29 mouse cellular contexts compared by ENCODE assay signal in genomic region chr10:71384159-71385044, GRCm38 (mm10). TPM values are rescaled to one million over a fixed set of nuclear protein-coding genes. Genes with fewer than 3 reads are reported as not detected.
DNase-seq lines count a peak whose midpoint lies in the region; ATAC-seq lines count a peak whose summit lies in the region.
"Had no signal": no experiment of that assay in that cellular context is flagged by ENCODE, and none has a peak within 500 bp of the region (broad histone marks: within the 10 kb centered on the region; RNA-seq: fewer than 3 reads in every experiment).

No protein-coding gene starts in this region.

- no peak for DNase-seq in kidney, postnatal 36 days
- peak; percentile 15 for DNase-seq in midbrain, embryonic 10.5 days (ENCODE audit: low spot score)
- DNase-seq in embryo, embryonic 11 days, result peak; percentile 34
- DNase-seq in spleen, adult 12 weeks (ENCODE audit: low spot score), result no peak
- no peak for DNase-seq in gastrocnemius, postnatal 10 days
- DNase-seq: adrenal gland, postnatal 25 days; cerebellum, adult 18-20 months; cerebellum, postnatal 10 days; gastrocnemius, postnatal 25 days; heart, adult 11 months; heart, postnatal 4 days; kidney, adult 18-20 months; layer of hippocampus, postnatal 36 days; lung, embryonic 14.5 days; retina, postnatal 1 day; right cerebral cortex, postnatal 14 days; thymus, postnatal 14 days had no signal

- peaks cover 29% of the 10 kb centered on the region for H3K4me1 ChIP-seq in kidney, embryonic 14.5 days (ENCODE audit: control insufficient read depth, insufficient read depth, low read length)
- H3K4me1 ChIP-seq in midbrain, embryonic 10.5 days, result peaks cover 8% of the 10 kb centered on the region
- no peaks in the 10 kb centered on the region for H3K4me1 ChIP-seq in midbrain, embryonic 16.5 days (ENCODE audit: control insufficient read depth, insufficient read depth, low read length)
- H3K4me1 ChIP-seq: embryonic facial prominence, embryonic 12.5 days; limb, embryonic 10.5 days; limb, embryonic 15.5 days; midbrain, embryonic 13.5 days; neural tube, embryonic 15.5 days; stomach, embryonic 15.5 days had no signal

- H3K9me3 ChIP-seq in kidney, embryonic 14.5 days (ENCODE audit: control insufficient read depth, low read length), result no peaks in the 10 kb centered on the region
- no peaks in the 10 kb centered on the region for H3K9me3 ChIP-seq in midbrain, embryonic 10.5 days (replicated peaks)
- H3K9me3 ChIP-seq in midbrain, embryonic 16.5 days (replicated peaks; ENCODE audit: control insufficient read depth, low read length, poor library complexity, severe bottlenecking), result no peaks in the 10 kb centered on the region
- H3K9me3 ChIP-seq: embryonic facial prominence, embryonic 12.5 days; limb, embryonic 10.5 days; limb, embryonic 15.5 days; midbrain, embryonic 13.5 days; neural tube, embryonic 15.5 days; stomach, embryonic 15.5 days had no signal

- WGBS in kidney, embryonic 14.5 days, result 39% methylated on average over 19 of the region's 19 CpGs
- WGBS in midbrain, embryonic 10.5 days, result 63% methylated on average over 19 of the region's 19 CpGs
- 68% methylated on average over 19 of the region's 19 CpGs for WGBS in midbrain, embryonic 16.5 days

- H3K9ac ChIP-seq in kidney, embryonic 14.5 days (ENCODE audit: low read depth, low read length), result no peak overlapping the region
- no peak overlapping the region for H3K9ac ChIP-seq in midbrain, embryonic 16.5 days (ENCODE audit: low read depth, low read length)
- H3K9ac ChIP-seq: embryonic facial prominence, embryonic 12.5 days; limb, embryonic 15.5 days; liver, embryonic 14.5 days; lung, embryonic 14.5 days; midbrain, embryonic 13.5 days; neural tube, embryonic 15.5 days; stomach, embryonic 15.5 days had no signal

- no peak overlapping the region for H3K4me3 ChIP-seq in kidney, embryonic 14.5 days (ENCODE audit: low read length)
- no peak overlapping the region for H3K4me3 ChIP-seq in midbrain, embryonic 10.5 days
- H3K4me3 ChIP-seq in midbrain, embryonic 16.5 days (ENCODE audit: low read depth, low read length), result no peak overlapping the region
- H3K4me3 ChIP-seq: embryonic facial prominence, embryonic 12.5 days; limb, embryonic 10.5 days; limb, embryonic 15.5 days; midbrain, embryonic 13.5 days; neural tube, embryonic 15.5 days; stomach, embryonic 15.5 days had no signal

- ATAC-seq in kidney, embryonic 14.5 days (ENCODE audit: low FRiP score, low TSS enrichment), result peak; percentile 82
- ATAC-seq in midbrain, embryonic 16.5 days, result no peak
- ATAC-seq: forebrain, embryonic 14.5 days; hindbrain, embryonic 16.5 days; midbrain, embryonic 13.5 days had no signal

- H3K36me3 ChIP-seq in kidney, embryonic 14.5 days (ENCODE audit: control insufficient read depth, insufficient read depth, low read length), result peaks cover 4% of the 10 kb centered on the region; the same call in 1 of the 2 replicates
- H3K36me3 ChIP-seq in midbrain, embryonic 10.5 days, result peaks cover 24% of the 10 kb centered on the region
- peaks cover 11% of the 10 kb centered on the region; the same call in 1 of the 2 replicates for H3K36me3 ChIP-seq in midbrain, embryonic 16.5 days (ENCODE audit: control insufficient read depth, insufficient read depth, low read length)

- peak overlapping the region; percentile 42; the same call in 1 of the 2 replicates for H3K27ac ChIP-seq in kidney, embryonic 14.5 days (ENCODE audit: low read depth, low read length)
- peak overlapping the region; percentile 55; the same call in 1 of the 2 replicates for H3K27ac ChIP-seq in midbrain, embryonic 10.5 days (replicated peaks)
- H3K27ac ChIP-seq in midbrain, embryonic 16.5 days (ENCODE audit: low read length), result no peak overlapping the region
- H3K27ac ChIP-seq: embryonic facial prominence, embryonic 12.5 days; limb, embryonic 10.5 days; limb, embryonic 15.5 days; liver, embryonic 14.5 days; midbrain, embryonic 13.5 days; neural tube, embryonic 15.5 days; stomach, embryonic 15.5 days had no signal

- H3K4me2 ChIP-seq in kidney, embryonic 14.5 days (replicated peaks; ENCODE audit: low read depth, low read length), result no peak overlapping the region
- H3K4me2 ChIP-seq in midbrain, embryonic 16.5 days (ENCODE audit: low read length), result no peak overlapping the region
- H3K4me2 ChIP-seq: embryonic facial prominence, embryonic 12.5 days; heart, embryonic 11.5 days; limb, embryonic 15.5 days; lung, embryonic 14.5 days; midbrain, embryonic 13.5 days; neural tube, embryonic 15.5 days; stomach, embryonic 15.5 days had no signal

- no peaks in the 10 kb centered on the region for H3K27me3 ChIP-seq in kidney, embryonic 14.5 days (ENCODE audit: control insufficient read depth, insufficient read depth, low read length)
- H3K27me3 ChIP-seq in midbrain, embryonic 10.5 days (ENCODE audit: low read depth, poor library complexity, severe bottlenecking), result no peaks in the 10 kb centered on the region
- H3K27me3 ChIP-seq in midbrain, embryonic 16.5 days (ENCODE audit: control insufficient read depth, insufficient read depth, low read depth, low read length), result no peaks in the 10 kb centered on the region
- H3K27me3 ChIP-seq: embryonic facial prominence, embryonic 12.5 days; limb, embryonic 15.5 days; midbrain, embryonic 13.5 days; neural tube, embryonic 15.5 days; stomach, embryonic 15.5 days had no signal

RNA-seq across cellular contexts. Expression of gene Ipmk, which starts 36.8 kb away (rescaled TPM):
- 10.5 and 22.0 TPM in 2 replicates for polyA plus RNA-seq in kidney, embryonic 14.5 days (2014; fragmentation: Nextera tagmentation; extraction: Ambion mirVana)
- polyA plus RNA-seq in midbrain, embryonic 10.5 days (2016; fragmentation: Nextera tagmentation; extraction: Ambion mirVana), result 19.1 and 20.2 TPM in 2 replicates
- polyA plus RNA-seq in midbrain, embryonic 16.5 days (2015; fragmentation: Nextera tagmentation; extraction: Ambion mirVana), result 16.5 and 19.3 TPM in 2 replicates
- 10 to 100 TPM; 10.3 to 12.2 TPM for total RNA-seq in gastrocnemius, postnatal 10 days (2021)

RNA-seq across cellular contexts. Expression of gene Cisd1, which starts 39.6 kb away (rescaled TPM):
- 111 and 130 TPM in 2 replicates for polyA plus RNA-seq in kidney, embryonic 14.5 days (2014; fragmentation: Nextera tagmentation; extraction: Ambion mirVana)
- polyA plus RNA-seq in midbrain, embryonic 10.5 days (2016; fragmentation: Nextera tagmentation; extraction: Ambion mirVana), result 153 and 154 TPM in 2 replicates
- 300 and 325 TPM in 2 replicates for polyA plus RNA-seq in midbrain, embryonic 16.5 days (2015; fragmentation: Nextera tagmentation; extraction: Ambion mirVana)
- total RNA-seq in gastrocnemius, postnatal 10 days (2021), result 10 to 100 TPM; 78.0 to 93.6 TPM

Comparison
In these comparisons a context has a peak if more than half of its experiments do, and no peak if none do; other contexts are left out.
1. DNase-seq: peak in midbrain, embryonic 10.5 days (single experiment) and embryo, embryonic 11 days (single experiment); none in kidney, postnatal 36 days (0 of 2), spleen, adult 12 weeks (single experiment) and gastrocnemius, postnatal 10 days (single experiment).